Mouse (Mus musculus): ENCODE data around the gene Gm5447.

The Gm5447 gene

DNA sequence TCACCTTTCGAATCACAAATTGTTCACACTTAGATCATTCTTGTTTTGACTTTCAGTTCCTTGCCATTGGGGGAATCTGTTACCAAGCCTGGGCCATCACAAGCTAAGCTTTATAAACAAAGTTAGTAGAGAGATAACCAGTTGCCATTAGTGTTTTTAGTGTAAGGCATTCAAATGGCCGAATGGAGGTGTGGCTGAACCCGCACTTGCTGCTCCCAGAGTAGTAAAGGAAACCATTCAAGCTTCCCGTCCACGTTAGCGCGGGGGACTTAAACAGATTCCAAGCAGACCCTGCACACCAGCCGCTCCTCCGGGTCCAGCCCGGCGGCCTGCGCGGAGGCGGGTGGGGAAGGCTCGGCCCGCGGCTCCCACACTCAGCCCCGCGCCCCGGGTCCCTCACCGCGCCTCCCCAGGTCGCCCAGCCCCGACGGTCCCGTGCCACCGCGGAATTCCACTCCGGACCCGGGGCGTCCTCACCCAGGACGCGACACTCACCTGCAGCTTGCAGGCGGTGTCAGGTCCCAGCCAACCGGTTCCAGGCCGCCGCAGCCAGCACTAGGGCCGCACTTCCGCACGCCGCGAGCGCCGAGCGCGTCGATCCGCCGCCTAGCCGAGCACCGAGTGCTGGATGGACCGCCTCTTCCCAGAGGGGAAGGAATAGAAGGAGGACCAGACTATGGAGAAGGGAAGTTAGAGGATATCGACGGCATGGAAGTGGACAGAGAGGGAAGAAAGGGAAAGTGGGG lies at the start of gene Gm5447, which contains the start of gene Exoc2:
Gm5447 (plus strand) TSS at position 704 of the 746 bp plus-strand sequence.
Exoc2 (minus strand) TSS at position 593 of the 746 bp plus-strand sequence.
- Histone ChIP-seq H3K4me1 (replicated peaks; ENCODE audit: low read depth, low read length) (peaks cover 24% of the 10 kb centered on the region), H3K27me3 (ENCODE audit: insufficient read depth, low read length) (no peaks in the 10 kb centered on the region), H3K36me3 (ENCODE audit: insufficient read depth, low read length) (no peaks in the 10 kb centered on the region), H3K4me3 (replicated peaks; ENCODE audit: low read length) (peak within 1 kb of the TSS; percentile 92), H3K9me3 (ENCODE audit: low read length) (no peaks in the 10 kb centered on the region)
- TF ChIP-seq NANOG (IDR thresholded peaks at IDR 0.05; ENCODE audit: borderline replicate concordance, low read length): no peak
- no peak for TF ChIP-seq CTCF (conservative IDR thresholded peaks at IDR 0.05; ENCODE audit: low read length)
- TF ChIP-seq POU5F1 (IDR thresholded peaks at IDR 0.05; ENCODE audit: borderline replicate concordance, low read length): no peak

DNA sequence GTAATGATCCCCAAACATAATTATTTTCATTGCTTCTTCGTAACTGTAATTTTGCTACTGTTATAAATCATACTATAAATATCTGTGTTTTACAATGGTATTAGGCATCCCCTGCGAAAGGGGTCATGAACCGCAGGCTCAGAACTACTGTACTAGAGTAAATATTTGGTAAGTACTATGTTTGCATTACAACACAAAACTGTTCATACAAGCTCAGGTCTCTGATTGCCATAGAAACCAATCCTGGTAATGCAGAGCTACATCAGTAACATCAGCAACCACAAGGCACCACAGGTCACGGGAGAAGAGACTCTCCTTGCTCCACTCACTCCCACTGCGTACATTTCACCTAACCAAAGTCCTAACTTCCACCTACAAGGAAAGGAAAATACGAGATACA lies 49.7 kb upstream of the Gm5447 start:
- TF ChIP-seq POU5F1 (IDR thresholded peaks at IDR 0.05; ENCODE audit: borderline replicate concordance, low read length) (no peak), CTCF (conservative IDR thresholded peaks at IDR 0.05; ENCODE audit: low read length) (no peak), NANOG (IDR thresholded peaks at IDR 0.05; ENCODE audit: borderline replicate concordance, low read length) (no peak)

DNA sequence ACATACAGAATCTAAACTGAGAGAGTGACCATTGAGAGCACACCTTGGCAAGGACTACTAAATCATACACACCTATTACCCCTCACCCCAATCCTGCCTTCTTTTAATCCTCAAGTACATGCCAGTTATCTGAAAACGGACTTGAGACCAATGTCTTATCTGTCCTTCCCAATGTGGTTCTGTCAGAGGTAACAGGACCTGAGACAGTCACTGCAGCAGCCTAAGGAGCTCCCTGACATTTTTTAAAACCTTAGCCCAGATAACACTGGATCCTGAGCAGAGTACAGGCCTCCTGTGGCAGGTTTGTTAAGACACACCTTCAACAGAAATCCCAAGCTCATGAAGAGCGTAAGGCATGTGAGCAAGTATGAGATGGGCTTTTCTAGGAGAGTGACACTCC lies 44.9 kb upstream of the Gm5447 start:
- peaks cover 28% of the 10 kb centered on the region for H3K36me3 ChIP-seq (ENCODE audit: insufficient read depth, low read length)
- H3K27me3 ChIP-seq (ENCODE audit: insufficient read depth, low read length): no peaks in the 10 kb centered on the region
- peaks cover 6% of the 10 kb centered on the region for H3K9me3 ChIP-seq (ENCODE audit: low read length)
- peaks cover 20% of the 10 kb centered on the region for H3K4me1 ChIP-seq (replicated peaks; ENCODE audit: low read depth, low read length)
- H3K4me3 ChIP-seq (replicated peaks; ENCODE audit: low read length): no peak overlapping the region
- no peak for TF ChIP-seq CTCF (conservative IDR thresholded peaks at IDR 0.05; ENCODE audit: low read length)

More for the DNA sequence above, 49.7 kb upstream of the Gm5447 start:
- Histone ChIP-seq H3K36me3 (ENCODE audit: insufficient read depth, low read length) (peaks cover 17% of the 10 kb centered on the region), H3K4me1 (replicated peaks; ENCODE audit: low read depth, low read length) (peaks cover 6% of the 10 kb centered on the region), H3K4me3 (replicated peaks; ENCODE audit: low read length) (no peak overlapping the region), H3K9me3 (ENCODE audit: low read length) (peaks cover 6% of the 10 kb centered on the region), H3K27me3 (ENCODE audit: insufficient read depth, low read length) (no peaks in the 10 kb centered on the region)

DNA sequence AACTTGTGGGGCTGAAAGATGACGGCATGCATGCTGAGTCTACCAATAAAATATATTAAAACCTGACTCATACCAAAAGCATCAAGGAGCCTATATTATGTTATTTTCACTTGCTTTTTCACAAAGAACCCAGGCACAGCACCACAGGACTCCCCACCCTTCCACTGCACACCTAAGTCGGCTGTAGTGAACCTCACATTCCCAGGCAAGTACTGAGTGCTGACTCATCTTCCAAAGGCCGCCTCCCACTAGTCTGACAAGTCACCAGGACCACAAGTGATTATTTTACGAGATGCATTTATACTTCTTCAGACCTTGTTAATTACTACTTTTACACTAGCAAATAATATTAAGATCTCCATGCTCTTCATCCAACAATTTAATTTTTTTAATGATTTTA lies 42.4 kb upstream of the Gm5447 start:
- Histone ChIP-seq H3K4me1 (replicated peaks; ENCODE audit: low read depth, low read length) (peaks cover 20% of the 10 kb centered on the region), H3K36me3 (ENCODE audit: insufficient read depth, low read length) (peaks cover 21% of the 10 kb centered on the region), H3K9me3 (ENCODE audit: low read length) (no peaks in the 10 kb centered on the region), H3K27me3 (ENCODE audit: insufficient read depth, low read length) (no peaks in the 10 kb centered on the region), H3K4me3 (replicated peaks; ENCODE audit: low read length) (no peak overlapping the region)
- TF ChIP-seq POU5F1 (IDR thresholded peaks at IDR 0.05; ENCODE audit: borderline replicate concordance, low read length) (no peak), NANOG (IDR thresholded peaks at IDR 0.05; ENCODE audit: borderline replicate concordance, low read length) (no peak), CTCF (conservative IDR thresholded peaks at IDR 0.05; ENCODE audit: low read length) (no peak)

DNA sequence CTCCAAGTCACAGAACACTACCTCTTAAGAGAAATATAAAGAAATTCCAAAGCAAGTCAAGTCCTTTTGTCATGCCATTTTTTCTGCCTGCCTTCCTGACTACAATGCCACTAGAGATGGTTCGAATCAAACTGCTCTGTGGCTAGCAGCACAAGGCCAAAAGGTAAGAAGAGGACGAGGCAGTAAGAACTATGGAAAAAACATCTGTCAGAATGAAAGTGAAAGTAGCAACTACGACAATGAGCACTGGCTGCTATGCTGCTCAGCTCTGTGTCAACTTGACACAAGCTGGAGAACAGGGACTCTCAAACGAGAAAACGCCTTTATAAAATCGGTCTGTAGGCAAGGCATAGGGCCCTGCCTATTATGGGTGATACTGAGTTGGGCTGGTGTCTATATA lies 41.0 kb upstream of the Gm5447 start:
- no peaks in the 10 kb centered on the region for H3K9me3 ChIP-seq (ENCODE audit: low read length)
- TF ChIP-seq CTCF (conservative IDR thresholded peaks at IDR 0.05; ENCODE audit: low read length) (no peak), NANOG (IDR thresholded peaks at IDR 0.05; ENCODE audit: borderline replicate concordance, low read length) (no peak), POU5F1 (IDR thresholded peaks at IDR 0.05; ENCODE audit: borderline replicate concordance, low read length) (no peak)
- peaks cover 26% of the 10 kb centered on the region for H3K4me1 ChIP-seq (replicated peaks; ENCODE audit: low read depth, low read length)
- H3K27me3 ChIP-seq (ENCODE audit: insufficient read depth, low read length): no peaks in the 10 kb centered on the region
- peaks cover 23% of the 10 kb centered on the region for H3K36me3 ChIP-seq (ENCODE audit: insufficient read depth, low read length)
- H3K4me3 ChIP-seq (replicated peaks; ENCODE audit: low read length): no peak overlapping the region

DNA sequence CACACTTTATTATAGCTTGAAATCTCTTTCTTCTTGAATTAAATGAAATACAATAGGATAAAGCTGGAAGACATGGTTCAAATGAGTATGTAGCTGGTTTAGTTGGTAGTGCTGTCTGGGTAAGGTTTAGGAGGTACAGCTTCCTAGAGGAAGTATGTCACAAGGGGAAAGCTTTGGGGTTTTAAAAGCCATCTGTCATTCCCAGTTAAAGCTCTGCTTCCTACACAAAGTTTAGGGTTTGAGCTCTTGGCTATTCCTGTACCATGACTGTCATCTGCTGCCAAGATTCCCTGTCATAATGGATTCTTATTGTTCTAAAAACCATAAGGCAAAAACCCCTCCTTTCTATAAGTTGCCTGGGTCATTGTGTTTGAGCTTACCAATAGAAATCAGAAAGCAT lies 28.2 kb upstream of the Gm5447 start:
- Histone ChIP-seq H3K36me3 (ENCODE audit: insufficient read depth, low read length) (no peaks in the 10 kb centered on the region), H3K9me3 (ENCODE audit: low read length) (no peaks in the 10 kb centered on the region), H3K4me3 (replicated peaks; ENCODE audit: low read length) (no peak overlapping the region), H3K27me3 (ENCODE audit: insufficient read depth, low read length) (no peaks in the 10 kb centered on the region), H3K4me1 (replicated peaks; ENCODE audit: low read depth, low read length) (peaks cover 11% of the 10 kb centered on the region; the same call in 1 of the 2 replicates)
- TF ChIP-seq POU5F1 (IDR thresholded peaks at IDR 0.05; ENCODE audit: borderline replicate concordance, low read length) (no peak), CTCF (conservative IDR thresholded peaks at IDR 0.05; ENCODE audit: low read length) (no peak), NANOG (IDR thresholded peaks at IDR 0.05; ENCODE audit: borderline replicate concordance, low read length) (no peak)

DNA sequence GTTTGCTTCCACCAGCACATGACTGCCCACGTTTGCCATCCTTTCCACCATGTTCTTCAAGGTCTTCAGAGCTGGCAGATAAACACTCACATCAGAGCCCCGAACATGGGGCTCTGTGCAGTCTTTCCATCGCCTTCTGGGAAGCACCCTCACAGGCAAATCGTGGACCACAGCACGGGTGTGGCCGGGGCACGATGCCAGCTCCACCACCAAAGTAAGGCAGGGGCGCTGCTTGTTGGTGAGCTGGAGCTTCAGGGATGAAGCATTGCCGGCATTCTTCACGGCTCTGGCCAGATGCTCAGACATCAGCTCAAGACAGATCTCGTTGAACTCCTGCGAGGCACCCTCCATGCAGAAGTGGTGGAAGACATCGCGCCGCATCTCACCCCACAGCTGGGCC lies 26.9 kb upstream of the Gm5447 start:
- Histone ChIP-seq H3K27me3 (ENCODE audit: insufficient read depth, low read length) (no peaks in the 10 kb centered on the region), H3K9me3 (ENCODE audit: low read length) (no peaks in the 10 kb centered on the region), H3K36me3 (ENCODE audit: insufficient read depth, low read length) (no peaks in the 10 kb centered on the region), H3K4me3 (replicated peaks; ENCODE audit: low read length) (peak overlapping the region; percentile 81), H3K4me1 (replicated peaks; ENCODE audit: low read depth, low read length) (peaks cover 11% of the 10 kb centered on the region; the same call in 1 of the 2 replicates)
- TF ChIP-seq POU5F1 (IDR thresholded peaks at IDR 0.05; ENCODE audit: borderline replicate concordance, low read length): no peak
- no peak for TF ChIP-seq CTCF (conservative IDR thresholded peaks at IDR 0.05; ENCODE audit: low read length)
- no peak for TF ChIP-seq NANOG (IDR thresholded peaks at IDR 0.05; ENCODE audit: borderline replicate concordance, low read length)

DNA sequence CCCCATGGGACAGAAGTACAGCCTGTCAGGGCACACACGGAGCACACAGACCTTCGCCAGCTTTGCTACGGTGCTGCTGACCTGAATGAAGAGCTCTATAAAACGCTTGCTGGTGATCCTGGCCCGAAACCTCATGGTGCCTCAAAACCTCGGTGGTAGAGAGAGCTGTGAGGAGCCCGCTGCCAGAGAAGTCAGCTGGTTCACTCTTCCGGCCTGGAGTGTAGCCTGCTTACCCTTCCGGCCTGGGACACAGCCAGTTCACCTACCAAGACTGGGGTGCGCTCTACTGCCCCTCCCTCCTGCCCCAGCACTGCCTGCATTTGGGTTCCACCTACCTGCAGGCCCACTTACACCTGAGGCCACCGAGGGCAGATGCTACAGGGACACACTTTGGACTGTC lies 26.5 kb upstream of the Gm5447 start, which contains the start of gene Hus1b:
Hus1b (minus strand) TSS at position 220 of the 400 bp plus-strand sequence.
- no peak for TF ChIP-seq CTCF (conservative IDR thresholded peaks at IDR 0.05; ENCODE audit: low read length)
- TF ChIP-seq POU5F1 (IDR thresholded peaks at IDR 0.05; ENCODE audit: borderline replicate concordance, low read length): peak; percentile 18; the same call in 1 of the 2 replicates

More for the DNA sequence above, 26.5 kb upstream of the Gm5447 start, which contains the start of gene Hus1b:
- no peaks in the 10 kb centered on the region for H3K9me3 ChIP-seq (ENCODE audit: low read length)
- peaks cover 11% of the 10 kb centered on the region; the same call in 1 of the 2 replicates for H3K4me1 ChIP-seq (replicated peaks; ENCODE audit: low read depth, low read length)
- H3K36me3 ChIP-seq (ENCODE audit: insufficient read depth, low read length): no peaks in the 10 kb centered on the region
- H3K27me3 ChIP-seq (ENCODE audit: insufficient read depth, low read length): no peaks in the 10 kb centered on the region
- H3K4me3 ChIP-seq (replicated peaks; ENCODE audit: low read length): peak within 1 kb of the TSS; percentile 81
